Mouse (Mus musculus) spleen, adult 18-20 months (tissue): ENCODE measurements around the gene Mgat2.

Experiments
- DNase-seq, 2 experiments: peaks; one replicate each; pipeline ENCODE4 v3.0.0; 2022; ENCODE audit warnings: mixed read lengths in 2 of 2

Gene Mgat2

DNA sequence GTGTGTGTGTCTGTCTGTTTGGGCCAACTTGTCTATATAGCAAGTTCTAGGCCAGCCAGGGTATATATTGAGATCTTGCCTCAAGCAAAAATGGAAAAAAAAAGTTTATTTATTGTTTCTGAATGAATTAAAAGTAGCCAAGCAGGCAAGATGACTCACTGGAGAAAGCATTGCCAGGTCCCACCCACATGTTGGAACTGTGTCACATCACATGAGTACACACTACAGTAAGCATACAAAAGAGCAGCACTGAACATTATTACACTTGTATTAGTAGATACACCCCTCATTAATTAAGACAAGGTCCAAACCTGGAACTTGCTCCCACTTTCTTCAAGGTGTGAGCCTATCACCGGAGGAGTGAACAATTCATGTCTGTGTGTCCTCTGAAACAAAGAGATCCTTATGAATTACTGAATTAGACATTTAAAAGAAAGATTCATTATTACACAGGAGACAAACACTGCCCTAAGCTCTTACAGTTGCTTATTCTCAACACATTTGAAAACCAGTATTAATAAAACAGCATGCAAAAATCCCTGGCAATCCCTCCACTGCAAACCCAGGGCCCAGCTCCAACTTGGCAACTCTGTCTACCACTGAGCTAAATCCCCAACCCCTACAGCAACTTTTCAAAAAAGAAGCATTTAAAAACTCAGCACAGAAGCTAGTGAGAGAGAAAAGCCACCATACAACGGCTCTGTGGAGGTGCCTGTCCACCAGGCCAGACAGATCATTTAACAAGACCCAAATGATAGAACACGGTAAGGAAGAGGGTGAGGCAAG, 31.2 kb downstream of the Mgat2 start:
- no peak for DNase-seq

- no peak for DNase-seq
These were observed 32.6 kb downstream of the Mgat2 start for GRCm38 (mm10) chr12:69216587-69216986.

- DNase-seq: no peak
These were observed 36.8 kb downstream of the Mgat2 start for GRCm38 (mm10) chr12:69220613-69221277.

- peak; percentile 71 to 89 for DNase-seq
These were observed 44.0 kb downstream of the Mgat2 start, which contains the start of gene Pole2 for GRCm38 (mm10) chr12:69227776-69228466. Gene Pole2, minus strand, starts transcription at chr12:69228195.

- DNase-seq: peak; percentile 19 to 48
These were observed 45.3 kb downstream of the Mgat2 start for GRCm38 (mm10) chr12:69229251-69229650.

GRCm38 (mm10) chr12:69235782-69236181, 51.8 kb downstream of the Mgat2 start:
- DNase-seq: no peak
